Mouse (Mus musculus) lung, postnatal 0 days (tissue): ENCODE results near the gene Cfap221. TPM values are rescaled to one million over a fixed set of nuclear protein-coding genes. Genes with fewer than 3 reads are reported as not detected.

Source experiments
- ATAC-seq: fragments of 200-750 bp; cut with Nextera tagmentation; 2 replicates; pipeline ENCODE4 v1.8.0; 2017; ENCODE audit warnings: moderate library complexity
- DNase-seq: peaks from one replicate; pipeline ENCODE4 v3.0.0-alpha.2; 2016; ENCODE audit warnings: low spot score
- H3K27ac ChIP-seq: fragments of 300-500 bp; sonication (generic); 2 replicates; pipeline ENCODE4 v1.5.1; 2014; ENCODE audit warnings: antibody characterized with exemption, mild to moderate bottlenecking, low read length, mixed read lengths
- H3K27me3 ChIP-seq: fragments of 300-500 bp; sonication (generic); replicated peaks from 2 replicates; pipeline ENCODE4 v1.6.1; 2014; ENCODE audit warnings: low read length, mixed read lengths; ENCODE audit not compliant: insufficient read depth
- H3K36me3 ChIP-seq: fragments of 300-500 bp; sonication (generic); 2 replicates; pipeline ENCODE4 v1.6.1; 2014; ENCODE audit warnings: low read length, mixed read lengths; ENCODE audit not compliant: insufficient read depth
- H3K4me1 ChIP-seq: fragments of 300-500 bp; sonication (generic); 2 replicates; pipeline ENCODE4 v1.6.1; 2014; ENCODE audit warnings: antibody characterized with exemption, low read depth, low read length, mixed read lengths; ENCODE audit not compliant: insufficient read depth
- H3K4me2 ChIP-seq: fragments of 300-500 bp; sonication (generic); replicated peaks from 2 replicates; pipeline ENCODE4 v1.6.1; 2014; ENCODE audit warnings: low read depth, mild to moderate bottlenecking, low read length, moderate library complexity, mixed read lengths
- H3K4me3 ChIP-seq: fragments of 300-500 bp; sonication (generic); 2 replicates; pipeline ENCODE4 v1.5.1; 2014; ENCODE audit warnings: low read depth, low read length
- H3K9ac ChIP-seq: fragments of 300-500 bp; sonication (generic); replicated peaks from 2 replicates; pipeline ENCODE4 v1.6.1; 2014; ENCODE audit warnings: low read depth, mild to moderate bottlenecking
- H3K9me3 ChIP-seq: fragments of 300-500 bp; sonication (generic); 2 replicates; pipeline ENCODE4 v1.6.1; 2016; ENCODE audit warnings: low read length, mixed read lengths
- CTCF ChIP-seq: IDR thresholded peaks from 2 replicates; pipeline ENCODE4 v1.5.1; 2016; ENCODE audit warnings: antibody characterized with exemption, mild to moderate bottlenecking
- EP300 ChIP-seq: IDR thresholded peaks from 2 replicates; pipeline ENCODE4 v1.6.1; 2016; ENCODE audit warnings: antibody characterized with exemption, mild to moderate bottlenecking, control low read depth
- WGBS: fragments of 180-500 bp; shearing (Covaris S2); extraction: QIAGEN DNeasy Blood & Tissue Kit; methylation state at CpG from one replicate; pipeline ENCODE4 v1.1.7; 2014; 5-methylcytosine and 5-hydroxymethylcytosine counted together
- polyA plus RNA-seq: library from polyadenylated mRNA; unstranded; fragments of >200 nt; fragmentation: Nextera tagmentation; extraction: Ambion mirVana; gene quantifications from 2 replicates; pipeline ENCODE4 v1.2.1, GENCODE M21; 2015

The Cfap221 gene
- polyA plus RNA-seq, 1 experiment from 2014 or later = 0.39 TPM

- H3K36me3 ChIP-seq = no peaks in the 10 kb centered on the region
- H3K27ac ChIP-seq = no peak overlapping the region
- H3K4me2 ChIP-seq = no peak overlapping the region
- H3K4me1 ChIP-seq = no peaks in the 10 kb centered on the region
- WGBS = 81% methylated on average over 2 of the region's 2 CpGs
- TF ChIP-seq CTCF = no peak
- no peak for TF ChIP-seq EP300
- ATAC-seq (no peak), DNase-seq (no peak)
- H3K9ac ChIP-seq = no peak overlapping the region
- no peaks in the 10 kb centered on the region for H3K9me3 ChIP-seq
- no peaks in the 10 kb centered on the region for H3K27me3 ChIP-seq
- no peak overlapping the region for H3K4me3 ChIP-seq
Measured at GRCm38 (mm10) chr1:119954680-119955079, 42.4 kb downstream of the Cfap221 start.

GRCm38 (mm10) chr1:119953456-119953855 lies 43.6 kb downstream of the Cfap221 start:
- H3K4me2 ChIP-seq = no peak overlapping the region
- no peak overlapping the region for H3K27ac ChIP-seq
- no peaks in the 10 kb centered on the region for H3K4me1 ChIP-seq
- no peak overlapping the region for H3K4me3 ChIP-seq
- no peak for ATAC-seq
- H3K36me3 ChIP-seq = no peaks in the 10 kb centered on the region
- TF ChIP-seq EP300 (no peak), CTCF (no peak)
- no peak overlapping the region for H3K9ac ChIP-seq
- WGBS = 76% methylated on average over 9 of the region's 9 CpGs
- no peaks in the 10 kb centered on the region for H3K9me3 ChIP-seq
- no peaks in the 10 kb centered on the region for H3K27me3 ChIP-seq
- no peak for DNase-seq

- Histone ChIP-seq H3K27me3 (no peaks in the 10 kb centered on the region), H3K4me1 (no peaks in the 10 kb centered on the region), H3K4me2 (no peak overlapping the region), H3K9me3 (no peaks in the 10 kb centered on the region), H3K9ac (no peak overlapping the region), H3K4me3 (no peak overlapping the region), H3K36me3 (no peaks in the 10 kb centered on the region), H3K27ac (no peak overlapping the region)
- TF ChIP-seq CTCF (no peak), EP300 (no peak)
- DNase-seq (no peak), ATAC-seq (no peak)
- 87% methylated on average over 8 of the region's 8 CpGs for WGBS
Measured at GRCm38 (mm10) chr1:119950086-119950485, 46.9 kb downstream of the Cfap221 start.

- TF ChIP-seq EP300 = no peak
- TF ChIP-seq CTCF = no peak
- no peak overlapping the region for H3K4me3 ChIP-seq
- H3K9ac ChIP-seq = no peak overlapping the region
- H3K27me3 ChIP-seq = no peaks in the 10 kb centered on the region
- no peaks in the 10 kb centered on the region for H3K4me1 ChIP-seq
- WGBS = 28% methylated on average over 7 of the region's 7 CpGs
- no peak overlapping the region for H3K4me2 ChIP-seq
- no peak for DNase-seq
- H3K9me3 ChIP-seq = no peaks in the 10 kb centered on the region
- H3K36me3 ChIP-seq = no peaks in the 10 kb centered on the region
- no peak overlapping the region for H3K27ac ChIP-seq
- no peak for ATAC-seq
Measured at GRCm38 (mm10) chr1:119936861-119937260, 60.2 kb downstream of the Cfap221 start.

GRCm38 (mm10) chr1:119931421-119932150 lies 65.4 kb downstream of the Cfap221 start:
- Histone ChIP-seq H3K4me1 (no peaks in the 10 kb centered on the region), H3K27me3 (no peaks in the 10 kb centered on the region), H3K9ac (no peak overlapping the region), H3K4me3 (no peak overlapping the region), H3K4me2 (no peak overlapping the region), H3K27ac (no peak overlapping the region), H3K9me3 (no peaks in the 10 kb centered on the region), H3K36me3 (no peaks in the 10 kb centered on the region)
- 75% methylated on average over 4 of the region's 4 CpGs for WGBS
- DNase-seq = no peak
- TF ChIP-seq EP300 (no peak), CTCF (no peak)
- no peak for ATAC-seq

GRCm38 (mm10) chr1:119929715-119930114 lies 67.3 kb downstream of the Cfap221 start:
- ATAC-seq (no peak), DNase-seq (peak; percentile 69)
- Histone ChIP-seq H3K9ac (no peak overlapping the region), H3K4me3 (no peak overlapping the region), H3K27me3 (no peaks in the 10 kb centered on the region), H3K36me3 (no peaks in the 10 kb centered on the region), H3K27ac (no peak overlapping the region), H3K4me2 (no peak overlapping the region), H3K4me1 (no peaks in the 10 kb centered on the region), H3K9me3 (no peaks in the 10 kb centered on the region)
- TF ChIP-seq CTCF (peak; percentile 83), EP300 (no peak)
- 17% methylated on average over 1 of the region's 1 CpGs for WGBS

GRCm38 (mm10) chr1:119919299-119919698 lies 77.7 kb downstream of the Cfap221 start:
- Histone ChIP-seq H3K9ac (no peak overlapping the region), H3K4me2 (no peak overlapping the region), H3K27ac (no peak overlapping the region), H3K27me3 (no peaks in the 10 kb centered on the region), H3K9me3 (no peaks in the 10 kb centered on the region), H3K36me3 (no peaks in the 10 kb centered on the region), H3K4me3 (no peak overlapping the region), H3K4me1 (no peaks in the 10 kb centered on the region)
- DNase-seq = peak; percentile 41
- TF ChIP-seq CTCF = peak; percentile 68
- no peak for TF ChIP-seq EP300
- WGBS = 55% methylated on average over 4 of the region's 4 CpGs
- no peak for ATAC-seq
